Mouse (Mus musculus) ES-Bruce4 (cell line): ENCODE measurements around the gene Rnf20. TPM values are rescaled to one million over a fixed set of nuclear protein-coding genes. Genes with fewer than 3 reads are reported as not detected.
A peak's percentile ranks its signal among the peaks of the same experiment; 100 is the strongest.

Source experiments
- H3K27ac ChIP-seq: 2 replicates; pipeline ENCODE4 v1.5.1; 2012; ENCODE audit warnings: low read length, inconsistent platforms; ENCODE audit not compliant: insufficient read depth
- H3K27me3 ChIP-seq: 2 replicates; pipeline ENCODE4 v1.6.1; 2012; ENCODE audit warnings: mild to moderate bottlenecking, low read length, inconsistent platforms; ENCODE audit not compliant: control insufficient read depth, poor library complexity, insufficient read depth, severe bottlenecking
- H3K36me3 ChIP-seq: 2 replicates; pipeline ENCODE4 v1.6.1; 2012; ENCODE audit warnings: inconsistent platforms, mild to moderate bottlenecking, low read length, moderate library complexity; ENCODE audit not compliant: control insufficient read depth, poor library complexity, insufficient read depth, severe bottlenecking
- H3K4me1 ChIP-seq: one replicate; pipeline ENCODE4 v1.8.1; 2011; ENCODE audit warnings: low read length; ENCODE audit not compliant: control insufficient read depth, insufficient read depth
- H3K4me3 ChIP-seq: 2 replicates; pipeline ENCODE4 v1.5.1; 2011; ENCODE audit warnings: low read depth, mild to moderate bottlenecking, low read length
- H3K9ac ChIP-seq: 2 replicates; pipeline ENCODE4 v1.6.1; 2012; ENCODE audit warnings: low read depth, mild to moderate bottlenecking, inconsistent platforms; ENCODE audit not compliant: poor library complexity, severe bottlenecking
- H3K9me3 ChIP-seq: replicated peaks from 2 replicates; pipeline ENCODE4 v1.6.1; 2012; ENCODE audit warnings: mild to moderate bottlenecking, low read length, inconsistent platforms; ENCODE audit not compliant: control insufficient read depth, poor library complexity, insufficient read depth, severe bottlenecking
- CTCF ChIP-seq: IDR thresholded peaks from one replicate; pipeline ENCODE4 v1.8.1; 2011; ENCODE audit warnings: low read depth, low read length
- EP300 ChIP-seq: IDR thresholded peaks from 2 replicates; pipeline ENCODE4 v1.6.1; 2011; ENCODE audit warnings: low read depth, low read length; ENCODE audit not compliant: insufficient read depth
- POLR2A ChIP-seq: IDR thresholded peaks from one replicate; pipeline ENCODE4 v1.8.1; 2011; ENCODE audit warnings: low read length; ENCODE audit not compliant: insufficient read depth
- polyA plus RNA-seq: library from polyadenylated mRNA; stranded (reverse); fragments of >200 nt; gene quantifications from 2 replicates; pipeline ENCODE4 v1.2.4, GENCODE M21; 2011; ENCODE audit warnings: low read depth; ENCODE audit not compliant: missing spikeins, insufficient read depth, insufficient read length

Gene Rnf20
- polyA plus RNA-seq, 1 experiment, result 53.4 TPM

- no peaks in the 10 kb centered on the region for H3K27me3 ChIP-seq
- TF ChIP-seq EP300, result no peak
- TF ChIP-seq POLR2A, result no peak
- no peak for TF ChIP-seq CTCF
- H3K4me3 ChIP-seq, result peak overlapping the region; percentile 97
- H3K36me3 ChIP-seq, result peaks cover 10% of the 10 kb centered on the region
- H3K9ac ChIP-seq, result peak overlapping the region; percentile 89
- H3K27ac ChIP-seq, result peak overlapping the region; percentile 5; the same call in 1 of the 2 replicates
- H3K9me3 ChIP-seq, result no peaks in the 10 kb centered on the region
- no peaks in the 10 kb centered on the region for H3K4me1 ChIP-seq
Measured at GRCm38 (mm10) chr4:49632139-49632481, 304 bp downstream of the Rnf20 start.

GRCm38 (mm10) chr4:49637821-49638220, 6.0 kb downstream of the Rnf20 start:
- Histone ChIP-seq H3K9me3 (no peaks in the 10 kb centered on the region), H3K36me3 (peaks cover 33% of the 10 kb centered on the region), H3K27me3 (no peaks in the 10 kb centered on the region), H3K9ac (no peak overlapping the region), H3K27ac (no peak overlapping the region), H3K4me3 (no peak overlapping the region), H3K4me1 (no peaks in the 10 kb centered on the region)
- TF ChIP-seq EP300 (no peak), POLR2A (no peak), CTCF (no peak)

GRCm38 (mm10) chr4:49639913-49640312, 8.1 kb downstream of the Rnf20 start:
- H3K4me3 ChIP-seq, result no peak overlapping the region
- H3K9me3 ChIP-seq, result no peaks in the 10 kb centered on the region
- peaks cover 42% of the 10 kb centered on the region for H3K36me3 ChIP-seq
- TF ChIP-seq EP300 (no peak), CTCF (no peak), POLR2A (no peak)
- no peak overlapping the region for H3K27ac ChIP-seq
- no peak overlapping the region for H3K9ac ChIP-seq
- H3K4me1 ChIP-seq, result no peaks in the 10 kb centered on the region
- H3K27me3 ChIP-seq, result no peaks in the 10 kb centered on the region

GRCm38 (mm10) chr4:49659421-49659820, 27.6 kb downstream of the Rnf20 start:
- Histone ChIP-seq H3K9me3 (no peaks in the 10 kb centered on the region), H3K4me3 (no peak overlapping the region), H3K27me3 (no peaks in the 10 kb centered on the region), H3K27ac (no peak overlapping the region), H3K9ac (no peak overlapping the region), H3K36me3 (peaks cover 24% of the 10 kb centered on the region), H3K4me1 (no peaks in the 10 kb centered on the region)
- TF ChIP-seq EP300 (no peak), CTCF (no peak), POLR2A (no peak)

GRCm38 (mm10) chr4:49661664-49662063, 29.9 kb downstream of the Rnf20 start:
- no peaks in the 10 kb centered on the region for H3K27me3 ChIP-seq
- TF ChIP-seq CTCF, result no peak
- TF ChIP-seq EP300, result no peak
- TF ChIP-seq POLR2A, result no peak
- no peak overlapping the region for H3K27ac ChIP-seq
- H3K9me3 ChIP-seq, result no peaks in the 10 kb centered on the region
- no peak overlapping the region for H3K9ac ChIP-seq
- H3K4me3 ChIP-seq, result no peak overlapping the region
- peaks cover 10% of the 10 kb centered on the region for H3K36me3 ChIP-seq
- no peaks in the 10 kb centered on the region for H3K4me1 ChIP-seq

- Histone ChIP-seq H3K27ac (no peak overlapping the region), H3K4me1 (no peaks in the 10 kb centered on the region), H3K27me3 (no peaks in the 10 kb centered on the region), H3K36me3 (peaks cover 9% of the 10 kb centered on the region), H3K9ac (no peak overlapping the region), H3K4me3 (no peak overlapping the region), H3K9me3 (no peaks in the 10 kb centered on the region)
- TF ChIP-seq EP300 (no peak), POLR2A (no peak), CTCF (no peak)
Measured at GRCm38 (mm10) chr4:49662231-49662630, 30.4 kb downstream of the Rnf20 start.
